Mouse (Mus musculus) monocyte, adult 5-6 weeks (primary cell): ENCODE data around the gene Arhgap44. TPM values are rescaled to one million over a fixed set of nuclear protein-coding genes. Genes with fewer than 3 reads are reported as not detected.

ENCODE experiments used
- ATAC-seq: fragments of 153-309, 156-312 bp; replicated peaks from 2 replicates; pipeline ENCODE4 v1.8.0; 2017; ENCODE audit warnings: mild to moderate bottlenecking; ENCODE audit not compliant: low TSS enrichment, insufficient number of reproducible peaks, severe bottlenecking, poor library complexity, low FRiP score
- total RNA-seq: library from RNA; stranded (forward); fragments of 200-1000, 200-491, 200-594 nt; gene quantifications from 3 replicates; pipeline ENCODE4 v1.2.3, GENCODE M21; 2017

Gene Arhgap44
- total RNA-seq, result not detected in 3 replicates

GRCm38 (mm10) chr11:65162767-65163120, at the start of gene Arhgap44:
Gene Arhgap44, minus strand, starts transcription at chr11:65162961.
- no peak for ATAC-seq

DNA sequence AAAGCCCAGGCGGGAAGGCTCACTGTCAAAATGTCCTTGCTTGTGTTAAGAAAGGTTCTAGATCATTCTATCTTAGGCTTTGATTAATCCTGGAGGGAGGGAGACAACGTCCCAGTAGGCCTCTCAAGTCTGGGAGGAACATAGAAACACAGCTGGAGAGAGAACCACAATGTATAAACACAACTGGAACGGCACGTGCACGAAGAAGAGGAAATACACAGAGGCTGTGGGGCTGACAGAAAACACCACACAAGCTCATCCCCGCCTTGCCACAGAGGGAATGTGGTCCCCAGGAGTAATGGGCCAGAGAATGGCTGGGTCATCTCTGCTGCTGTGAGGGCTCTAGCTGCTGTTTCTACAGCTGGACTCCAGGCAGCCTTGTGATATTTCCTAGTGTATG, 48.9 kb upstream of the Arhgap44 start:
- ATAC-seq, result no peak

GRCm38 (mm10) chr11:65209441-65209840, 46.7 kb upstream of the Arhgap44 start:
- ATAC-seq, result no peak

DNA sequence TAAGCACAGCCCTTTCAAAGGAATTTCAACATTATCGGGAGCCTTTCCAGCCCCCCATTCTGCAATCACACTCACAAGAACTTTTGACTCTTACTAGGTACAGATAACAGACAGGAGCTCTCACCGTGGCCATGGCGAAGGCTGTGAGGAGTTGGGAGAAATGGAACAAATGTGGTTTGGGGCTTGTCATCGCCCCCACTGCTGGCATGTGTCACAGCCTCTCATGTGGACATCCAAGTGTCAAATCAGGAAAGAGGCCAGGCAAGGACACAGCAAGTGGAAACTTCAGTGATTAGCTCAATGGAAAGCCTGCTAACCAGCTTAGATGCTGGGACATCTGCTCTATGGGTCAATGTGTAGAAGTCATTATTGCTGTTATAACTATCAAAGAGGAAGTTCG, 42.5 kb upstream of the Arhgap44 start:
- no peak for ATAC-seq

DNA sequence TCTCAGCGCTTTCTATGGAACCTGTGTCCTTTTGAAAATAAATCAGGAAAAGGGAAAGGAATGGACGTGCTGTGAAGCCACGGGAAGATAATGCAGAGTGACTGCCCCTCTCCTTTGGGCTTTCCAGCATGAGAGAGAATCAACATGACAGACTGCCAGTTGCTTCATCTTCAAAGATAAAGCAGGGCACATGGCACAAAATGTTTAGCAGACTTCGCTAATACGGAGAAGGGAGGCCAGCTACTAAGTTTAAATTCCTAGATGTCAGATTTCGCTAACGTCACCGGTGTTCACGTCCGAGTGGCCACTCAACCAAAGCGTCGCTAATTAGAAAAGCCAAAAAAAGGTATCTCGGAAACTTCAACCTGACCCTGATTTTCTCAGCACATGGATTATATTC, 41.9 kb upstream of the Arhgap44 start:
- ATAC-seq, result no peak

GRCm38 (mm10) chr11:65203020-65203419, 40.3 kb upstream of the Arhgap44 start:
- no peak for ATAC-seq

DNA sequence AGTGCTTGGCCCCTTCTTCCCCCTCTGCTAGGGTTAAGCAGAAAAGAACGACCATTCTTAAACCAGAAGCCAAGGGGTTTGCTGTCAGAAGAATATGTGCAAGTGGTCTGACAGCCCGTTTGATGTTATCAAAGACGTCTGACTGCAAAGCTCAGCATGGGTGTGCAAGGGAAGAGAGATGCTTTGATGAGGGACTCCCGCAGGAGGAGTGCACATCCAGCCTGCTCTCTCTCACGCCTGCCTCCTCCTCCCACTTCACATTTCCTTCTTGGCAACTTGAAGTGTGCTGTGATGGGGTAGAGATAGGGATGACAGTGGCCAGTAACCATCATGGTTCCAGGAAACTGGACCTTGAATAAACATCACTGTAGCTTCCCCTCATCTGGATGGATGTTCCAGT, 39.5 kb upstream of the Arhgap44 start:
- ATAC-seq, result no peak

GRCm38 (mm10) chr11:65198026-65198425, 35.3 kb upstream of the Arhgap44 start:
- no peak for ATAC-seq

GRCm38 (mm10) chr11:65197280-65197679, 34.5 kb upstream of the Arhgap44 start:
- ATAC-seq, result no peak

DNA sequence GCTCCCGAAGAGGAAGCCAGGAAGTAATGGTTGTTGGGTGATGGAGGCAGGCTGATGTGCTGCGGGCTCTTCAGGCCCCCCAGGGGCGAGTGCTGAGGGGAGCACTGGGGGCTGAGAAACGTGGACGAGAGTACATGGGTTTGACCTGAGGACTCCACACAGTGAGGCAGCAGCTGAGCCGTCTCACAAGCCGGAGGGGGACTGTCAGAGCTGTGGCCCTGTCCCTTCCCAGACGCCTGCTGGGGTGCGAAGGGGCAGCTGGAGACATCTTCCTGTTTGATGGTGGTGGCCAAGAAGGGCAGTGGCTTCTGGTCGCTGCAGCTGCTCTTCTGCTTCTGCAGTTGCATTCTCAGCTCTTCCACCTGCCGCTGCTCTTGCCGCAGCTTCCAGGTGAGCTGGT, 24.2 kb upstream of the Arhgap44 start:
- ATAC-seq, result no peak

DNA sequence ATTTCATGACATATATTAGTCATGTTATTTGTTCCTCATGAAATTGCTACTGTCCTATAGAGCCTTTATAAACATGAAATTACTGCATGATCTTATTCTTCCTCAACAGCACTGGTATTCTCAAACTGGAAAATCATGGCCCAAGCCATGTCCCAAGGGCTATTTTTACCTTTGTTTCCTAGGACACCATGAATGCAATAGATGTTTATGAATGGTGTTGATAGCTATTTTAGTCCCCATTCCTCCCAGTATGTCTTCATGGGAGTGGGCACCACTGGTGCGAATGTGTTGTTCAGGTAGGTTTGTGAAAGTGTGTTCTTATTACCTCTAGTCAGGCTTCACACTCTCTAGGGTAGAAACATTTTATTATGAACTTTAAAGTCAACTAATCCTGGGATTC, 22.4 kb upstream of the Arhgap44 start:
- ATAC-seq, result no peak

GRCm38 (mm10) chr11:65170121-65170750, 7.5 kb upstream of the Arhgap44 start:
- ATAC-seq, result no peak

DNA sequence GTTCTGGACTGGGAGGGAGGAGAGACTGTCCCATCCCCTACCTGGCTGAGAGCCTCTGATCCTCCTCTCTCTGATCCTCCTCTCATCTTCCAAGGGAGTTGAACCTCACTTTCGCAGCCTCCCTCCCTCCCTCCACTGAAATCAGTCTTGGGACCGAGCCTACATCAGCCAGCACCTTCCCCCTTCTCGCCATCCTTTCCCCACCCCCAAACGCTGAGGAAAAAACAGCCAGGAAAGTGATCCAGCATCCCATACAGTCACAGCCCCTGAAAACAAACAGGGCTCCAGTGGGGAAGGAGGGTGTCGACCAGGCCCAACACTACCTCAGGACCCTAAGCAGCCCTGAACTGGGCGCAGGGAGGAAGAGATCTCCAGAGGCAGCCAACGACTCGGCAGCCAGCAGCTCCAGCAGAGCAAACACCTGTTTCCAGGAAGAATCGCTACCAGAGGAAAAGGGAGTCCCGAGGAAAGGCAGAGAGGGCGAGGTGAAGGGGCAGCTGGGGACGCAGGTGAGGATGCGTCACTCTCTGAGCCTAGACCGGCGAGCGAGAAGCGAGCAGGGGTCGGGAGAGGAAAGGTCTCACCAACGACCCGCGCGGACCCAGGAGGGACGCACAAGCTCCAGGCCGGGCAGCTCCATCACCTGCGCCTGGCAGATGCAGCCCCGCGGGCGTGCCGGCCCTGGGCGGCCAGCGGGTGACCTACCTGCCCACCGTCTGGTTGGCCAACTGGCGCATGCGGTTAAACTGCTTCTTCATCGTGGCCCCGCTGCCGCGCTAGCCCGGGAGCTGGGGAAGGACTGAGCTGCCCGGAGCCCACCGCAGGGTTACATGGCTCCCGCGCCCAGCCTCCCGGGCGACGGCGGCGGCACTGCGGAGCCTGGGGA, 637 bp downstream of the Arhgap44 start:
- ATAC-seq, result no peak

DNA sequence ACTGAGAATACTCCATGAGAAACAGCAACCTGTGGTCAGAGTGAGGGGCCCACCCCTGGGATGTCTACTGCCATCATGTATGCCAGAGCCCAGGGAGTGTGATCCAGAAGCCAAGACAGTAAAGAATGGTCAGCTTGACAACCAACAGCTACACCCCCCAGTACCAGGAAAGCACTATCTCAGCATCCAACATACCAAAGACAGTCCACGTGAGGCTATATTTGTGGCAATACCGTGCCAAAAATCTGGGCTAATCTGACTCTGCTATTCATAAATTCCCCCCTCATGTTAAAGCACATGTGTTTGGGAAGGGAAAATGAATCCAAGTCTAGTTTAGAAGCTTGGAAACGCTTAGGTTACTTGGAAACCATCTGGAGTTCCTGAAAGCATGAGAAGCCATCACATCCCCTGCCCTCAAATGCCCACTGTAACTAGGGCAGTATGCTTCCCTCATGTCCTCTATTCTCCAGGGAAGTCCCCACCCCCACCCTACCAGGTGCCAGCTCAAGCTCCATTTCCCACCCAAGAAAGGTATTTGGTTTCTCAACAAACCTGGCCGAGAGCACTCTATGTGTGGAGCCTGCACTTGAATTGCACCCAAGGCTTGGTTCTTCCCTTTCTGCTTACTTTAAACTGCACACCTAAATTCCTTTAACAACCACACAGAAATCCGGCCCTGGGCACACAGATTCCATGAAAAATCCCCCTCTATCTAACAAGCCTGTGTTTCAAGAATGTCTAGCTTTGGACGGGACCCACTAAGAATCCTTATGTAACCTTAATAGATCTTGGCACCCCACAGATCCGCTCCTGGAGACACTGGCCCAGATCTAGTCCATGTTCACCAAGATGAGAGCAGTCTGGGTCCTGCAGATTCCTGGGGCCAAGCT, 1.5 kb downstream of the Arhgap44 start:
- no peak for ATAC-seq

- no peak for ATAC-seq
Observed at GRCm38 (mm10) chr11:65159791-65160190, 3.0 kb downstream of the Arhgap44 start, which contains the start of gene 1700086D15Rik. Gene 1700086D15Rik, minus strand, starts transcription at chr11:65159891.

- ATAC-seq, result no peak
Observed at GRCm38 (mm10) chr11:65158658-65158990, 4.1 kb downstream of the Arhgap44 start.

- ATAC-seq, result no peak
Observed at GRCm38 (mm10) chr11:65157966-65158657, 4.6 kb downstream of the Arhgap44 start.

GRCm38 (mm10) chr11:65153006-65153405, 9.8 kb downstream of the Arhgap44 start:
- no peak for ATAC-seq

GRCm38 (mm10) chr11:65148441-65148840, 14.3 kb downstream of the Arhgap44 start:
- ATAC-seq, result no peak
